Mouse (Mus musculus) neural tube, embryonic 11.5 days (tissue): ENCODE measurements around the gene Gm39566. TPM values are rescaled to one million over a fixed set of nuclear protein-coding genes. Genes with fewer than 3 reads are reported as not detected.
"Not testable (repeated sequence)": the region's sequence is repeated elsewhere in the genome, so short reads cannot be mapped to it uniquely, and the experiment has no call there.

Experiments used
- ATAC-seq: fragments of 200-750 bp; cut with Nextera tagmentation; 2 replicates; pipeline ENCODE4 v1.8.0; 2017; ENCODE audit warnings: moderate number of reproducible peaks, mild to moderate bottlenecking, moderate TSS enrichment, moderate library complexity; ENCODE audit not compliant: insufficient read depth, low FRiP score, low TSS enrichment
- DNase-seq: peaks from one replicate; pipeline ENCODE4 v3.0.0-alpha.2; 2015; ENCODE audit warnings: low spot score
- H3K27ac ChIP-seq: fragments of 300-500 bp; sonication (generic); 2 replicates; pipeline ENCODE4 v1.5.1; 2014; ENCODE audit warnings: low read depth, mild to moderate bottlenecking, low read length
- H3K27me3 ChIP-seq: fragments of 300-500 bp; sonication (generic); 2 replicates; pipeline ENCODE4 v1.6.1; 2014; ENCODE audit warnings: mild to moderate bottlenecking, low read length, mixed read lengths; ENCODE audit not compliant: control insufficient read depth, insufficient read depth
- H3K36me3 ChIP-seq: fragments of 300-500 bp; sonication (generic); 2 replicates; pipeline ENCODE4 v1.6.1; 2014; ENCODE audit warnings: mild to moderate bottlenecking, low read length, moderate library complexity, mixed read lengths; ENCODE audit not compliant: control insufficient read depth, insufficient read depth
- H3K4me1 ChIP-seq: fragments of 300-500 bp; sonication (generic); 2 replicates; pipeline ENCODE4 v1.6.1; 2014; ENCODE audit warnings: low read length, mixed read lengths; ENCODE audit not compliant: control insufficient read depth, insufficient read depth
- H3K4me2 ChIP-seq: fragments of 300-500 bp; sonication (generic); 2 replicates; pipeline ENCODE4 v1.6.1; 2014; ENCODE audit warnings: low read depth, mild to moderate bottlenecking, moderate library complexity
- H3K4me3 ChIP-seq: fragments of 300-500 bp; sonication (generic); 2 replicates; pipeline ENCODE4 v1.5.1; 2014; ENCODE audit warnings: low read depth, low read length
- H3K9ac ChIP-seq: fragments of 300-500 bp; sonication (generic); 2 replicates; pipeline ENCODE4 v1.6.1; 2014; ENCODE audit warnings: mild to moderate bottlenecking, low read length
- H3K9me3 ChIP-seq: fragments of 300-500 bp; sonication (generic); 2 replicates; pipeline ENCODE4 v1.6.1; 2016; ENCODE audit warnings: low read length; ENCODE audit not compliant: control insufficient read depth
- WGBS: fragments of 180-500 bp; shearing (Covaris S2); extraction: QIAGEN DNeasy Blood & Tissue Kit; methylation state at CpG from one replicate; pipeline ENCODE4 v1.1.7; 2014; 5-methylcytosine and 5-hydroxymethylcytosine counted together
- polyA plus RNA-seq: library from polyadenylated mRNA; unstranded; fragments of >200 nt; fragmentation: Nextera tagmentation; extraction: Ambion mirVana; gene quantifications from 2 replicates; pipeline ENCODE4 v1.2.1, GENCODE M21; 2014

Gm39566 gene
- polyA plus RNA-seq, result not detected in 2 replicates

DNA sequence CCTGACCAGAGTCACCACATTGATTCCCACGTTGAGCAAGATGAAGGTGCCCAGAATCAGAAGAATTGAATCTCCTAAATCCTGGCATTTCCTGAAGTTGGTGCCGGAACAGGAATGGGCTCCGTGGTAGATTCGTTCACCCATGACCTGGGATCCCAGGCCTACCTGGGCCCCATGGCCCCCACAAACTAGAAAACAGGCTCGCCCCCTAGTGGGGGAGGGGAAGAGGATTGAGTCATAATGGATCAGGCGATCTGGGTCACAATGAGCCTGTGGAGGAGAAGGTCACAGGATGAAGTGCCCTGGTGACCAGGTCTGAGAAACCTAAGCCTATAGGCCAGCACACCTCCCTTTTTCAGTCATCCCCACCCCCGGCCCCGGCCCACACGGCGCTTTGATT, at the start of gene Gm39566:
Gm39566 (minus strand) TSS at position 144 of the 400 bp plus-strand sequence.
- 64% methylated on average over 10 of the region's 10 CpGs for whole genome bisulfite sequencing

DNA sequence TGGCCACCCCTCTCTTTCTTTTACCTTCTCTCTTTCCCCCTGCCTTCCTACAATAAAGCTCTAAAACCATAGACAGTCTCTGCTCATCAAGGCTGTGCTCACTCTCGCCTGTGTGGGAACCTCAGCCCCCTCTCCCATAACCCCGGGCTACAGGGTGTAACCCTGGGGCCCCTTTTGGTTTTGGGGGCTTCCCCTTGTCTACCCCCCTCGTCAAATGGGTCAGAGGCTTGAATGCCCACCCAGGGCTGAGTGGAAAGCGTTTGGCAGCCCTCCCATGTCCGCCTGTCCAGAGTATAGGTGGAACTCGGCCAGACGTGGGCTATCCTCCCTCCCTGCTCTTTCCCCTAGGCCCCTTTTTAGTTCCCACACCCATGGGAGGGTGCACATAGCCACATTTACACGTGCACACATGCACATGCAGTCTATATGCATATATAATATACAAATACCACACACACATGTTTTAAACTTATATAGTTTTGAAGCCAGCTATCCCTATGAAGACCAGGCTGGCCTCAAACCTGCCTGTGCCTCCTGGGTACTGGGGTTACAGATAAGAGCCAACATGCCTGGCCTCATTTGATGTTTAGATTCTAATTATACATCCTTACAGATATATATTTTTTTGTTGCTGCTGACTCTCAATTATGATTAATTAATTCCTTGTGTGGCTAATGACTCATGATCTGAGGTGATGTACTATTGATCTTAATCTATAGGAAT, 49.2 kb upstream of the Gm39566 start:
- 61% methylated on average over 8 of the region's 8 CpGs for WGBS
- no peak for ATAC-seq
- Histone ChIP-seq H3K4me2 (no peak overlapping the region), H3K9ac (no peak overlapping the region), H3K4me3 (no peak overlapping the region), H3K9me3 (no peaks in the 10 kb centered on the region), H3K36me3 (no peaks in the 10 kb centered on the region), H3K27me3 (peaks cover under 1% of the 10 kb centered on the region), H3K4me1 (no peaks in the 10 kb centered on the region), H3K27ac (no peak overlapping the region)
- DNase-seq, result no peak

More for the DNA sequence above, at the start of gene Gm39566:
- no peak within 1 kb of the TSS for H3K27ac ChIP-seq
- H3K9ac ChIP-seq, result no peak within 1 kb of the TSS; the same call in 1 of the 2 replicates
- peaks cover 6% of the 10 kb centered on the region; the same call in 1 of the 2 replicates for H3K9me3 ChIP-seq
- H3K4me1 ChIP-seq, result no peaks in the 10 kb centered on the region
- no peaks in the 10 kb centered on the region for H3K36me3 ChIP-seq
- no peaks in the 10 kb centered on the region for H3K27me3 ChIP-seq
- no peak within 1 kb of the TSS for H3K4me3 ChIP-seq
- DNase-seq (no peak), ATAC-seq (no peak)
- no peak within 1 kb of the TSS for H3K4me2 ChIP-seq

DNA sequence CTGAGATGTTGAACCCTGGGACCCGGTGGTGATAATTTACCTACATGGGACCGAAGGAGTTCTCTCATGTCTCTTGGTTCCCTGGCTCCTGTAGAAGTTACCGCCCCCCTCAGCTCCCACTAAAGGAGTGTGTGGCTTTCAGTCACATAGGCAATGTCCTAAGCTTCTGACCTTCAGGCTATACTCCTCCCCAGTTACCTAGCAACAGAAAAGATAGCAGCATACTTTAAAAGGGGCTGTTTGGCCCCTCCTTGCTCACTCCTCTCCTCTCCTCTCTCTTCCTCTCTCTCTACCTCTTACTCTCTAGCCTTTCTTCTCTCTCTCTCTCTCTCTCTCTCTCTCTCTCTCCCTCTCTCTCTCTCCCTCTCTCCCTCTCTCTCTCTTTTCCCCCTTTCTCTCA, 48.6 kb upstream of the Gm39566 start:
- not testable (repeated sequence) for H3K4me2 ChIP-seq, H3K4me1 ChIP-seq, H3K9me3 ChIP-seq, DNase-seq, ATAC-seq, H3K27ac ChIP-seq, H3K9ac ChIP-seq, H3K27me3 ChIP-seq, H3K4me3 ChIP-seq, H3K36me3 ChIP-seq
- WGBS, result 78% methylated on average over 3 of the region's 3 CpGs

DNA sequence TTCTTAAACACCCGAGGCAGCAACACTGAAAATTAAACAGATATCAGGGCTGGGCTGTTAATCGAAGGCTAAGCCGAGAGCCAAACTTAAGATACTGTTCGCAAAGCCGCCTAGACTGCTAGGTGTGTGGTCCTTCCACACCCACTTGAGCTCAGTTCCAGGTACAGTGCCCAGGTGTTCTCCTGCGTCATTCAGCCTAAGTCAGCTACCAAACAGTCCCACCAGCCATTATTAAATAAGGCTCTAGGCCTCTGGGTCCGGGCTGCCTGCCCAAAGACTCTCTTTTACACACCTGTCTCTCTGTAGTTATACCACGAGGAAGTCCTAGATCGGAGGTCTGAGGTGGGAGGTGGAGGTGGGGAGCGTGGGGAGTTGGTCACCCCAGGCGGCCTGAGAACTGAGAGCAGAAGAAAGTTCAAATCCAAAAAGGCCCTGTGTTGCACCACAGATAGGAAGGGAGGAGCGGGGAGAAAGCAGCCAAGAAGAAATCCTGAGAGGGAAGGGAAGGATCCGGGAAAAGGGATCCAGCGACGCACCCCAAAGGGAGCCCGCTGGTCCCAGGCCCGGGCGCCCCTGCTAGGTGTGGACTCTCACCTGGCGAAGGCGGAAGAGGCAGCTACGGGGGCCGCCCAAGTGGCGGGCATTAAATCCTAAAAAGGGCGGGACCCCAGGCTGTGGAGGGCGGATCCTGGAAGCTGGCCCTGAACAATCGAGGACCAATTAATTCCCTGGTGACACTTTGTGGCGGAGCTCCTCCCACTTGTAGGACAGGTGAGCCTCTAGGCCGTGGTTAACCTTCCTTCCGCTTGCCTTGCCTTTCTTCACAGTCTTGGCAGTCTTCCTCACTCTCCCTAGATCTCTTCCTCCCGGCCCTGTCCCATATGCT, 43.3 kb upstream of the Gm39566 start, which contains the start of gene Tnk1:
Tnk1 (minus strand) TSS at position 618 of the 886 bp plus-strand sequence.
- no peak within 1 kb of the TSS for H3K4me2 ChIP-seq
- peaks cover 13% of the 10 kb centered on the region for H3K27me3 ChIP-seq
- no peaks in the 10 kb centered on the region for H3K4me1 ChIP-seq
- no peak for ATAC-seq
- DNase-seq, result no peak
- H3K36me3 ChIP-seq, result no peaks in the 10 kb centered on the region
- no peak within 1 kb of the TSS for H3K27ac ChIP-seq
- H3K9me3 ChIP-seq, result no peaks in the 10 kb centered on the region
- no peak within 1 kb of the TSS for H3K4me3 ChIP-seq
- H3K9ac ChIP-seq, result no peak within 1 kb of the TSS
- WGBS, result 20% methylated on average over 30 of the region's 30 CpGs

DNA sequence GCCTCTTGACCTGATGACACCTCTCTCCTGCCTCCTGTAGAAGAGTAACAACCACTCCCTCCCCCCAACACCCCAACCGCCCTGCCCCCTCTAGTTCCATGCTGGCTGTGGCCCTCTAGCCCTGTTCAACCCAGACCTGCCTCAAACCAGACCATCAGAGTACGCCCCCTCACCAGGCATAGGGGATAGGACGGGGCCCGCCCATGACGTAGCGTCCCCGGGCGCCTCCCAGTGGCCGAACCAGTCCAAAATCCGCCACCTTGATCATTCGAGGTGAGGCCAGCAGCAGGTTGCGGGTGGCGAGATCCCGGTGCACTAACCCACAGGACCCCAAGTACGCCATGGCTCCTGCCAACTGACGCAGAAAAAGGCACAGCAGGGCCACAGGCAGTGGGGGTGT, 40.2 kb upstream of the Gm39566 start:
- Histone ChIP-seq H3K36me3 (peaks cover 3% of the 10 kb centered on the region), H3K4me2 (no peak overlapping the region), H3K4me1 (no peaks in the 10 kb centered on the region), H3K4me3 (no peak overlapping the region), H3K27me3 (peaks cover 13% of the 10 kb centered on the region), H3K9me3 (no peaks in the 10 kb centered on the region), H3K9ac (no peak overlapping the region), H3K27ac (no peak overlapping the region)
- 0 out of 2 replicates have a peak, but pooled peaks have one; percentile 63 for ATAC-seq
- peak; percentile 69 for DNase-seq
- 30% methylated on average over 16 of the region's 16 CpGs for WGBS

DNA sequence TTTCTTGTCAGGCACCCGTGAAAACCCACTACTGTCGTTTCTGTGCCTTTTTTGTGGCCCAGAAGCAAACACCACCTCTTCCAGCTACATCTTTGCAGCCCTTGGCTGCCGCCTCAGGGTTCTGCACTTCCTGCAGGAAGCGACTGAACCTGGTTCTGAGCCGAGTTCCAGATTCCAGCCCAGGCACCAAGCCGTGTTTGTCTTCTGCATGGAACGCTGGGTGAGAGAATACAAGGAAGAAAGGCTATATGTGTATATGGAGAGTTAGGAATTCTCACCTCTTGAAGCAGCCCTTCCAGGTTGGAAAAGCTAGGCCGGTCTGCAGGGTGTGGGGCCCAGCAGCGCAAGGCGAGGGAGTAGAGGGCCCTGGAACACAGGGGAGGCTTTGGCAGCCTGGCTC, 39.6 kb upstream of the Gm39566 start:
- no peak overlapping the region for H3K27ac ChIP-seq
- DNase-seq, result no peak
- WGBS, result 89% methylated on average over 10 of the region's 10 CpGs

DNA sequence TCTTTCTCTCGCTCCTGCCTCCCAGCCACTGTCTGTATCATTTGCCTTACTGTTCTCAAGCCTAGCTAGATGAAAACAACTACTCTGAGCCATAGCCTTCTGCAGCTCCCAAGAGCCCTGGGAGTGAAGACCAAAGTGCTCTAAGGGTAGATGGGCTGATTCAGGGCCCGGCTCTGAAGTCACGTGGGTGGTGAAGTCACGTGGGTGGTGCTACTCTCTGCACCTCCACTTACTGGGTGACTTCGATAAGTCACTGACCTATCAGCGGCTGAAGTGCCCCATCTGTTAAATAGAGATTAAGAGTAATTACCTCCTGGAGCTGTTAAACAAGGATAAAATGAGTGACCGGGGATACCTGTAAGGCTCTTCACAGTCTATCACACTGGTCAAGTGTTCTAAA, 38.9 kb upstream of the Gm39566 start:
- H3K27me3 ChIP-seq, result peaks cover 10% of the 10 kb centered on the region
- 0 out of 2 replicates have a peak overlapping the region, but pooled peaks have one; percentile 17 for H3K27ac ChIP-seq
- H3K9ac ChIP-seq, result no peak overlapping the region
- WGBS, result 80% methylated on average over 7 of the region's 7 CpGs
- no peak overlapping the region for H3K4me2 ChIP-seq
- peaks cover 7% of the 10 kb centered on the region for H3K36me3 ChIP-seq
- DNase-seq (no peak), ATAC-seq (no peak)
- H3K9me3 ChIP-seq, result no peaks in the 10 kb centered on the region
- no peak overlapping the region for H3K4me3 ChIP-seq
- no peaks in the 10 kb centered on the region for H3K4me1 ChIP-seq

More for the DNA sequence above, 39.6 kb upstream of the Gm39566 start:
- Histone ChIP-seq H3K4me3 (no peak overlapping the region), H3K9me3 (no peaks in the 10 kb centered on the region), H3K27me3 (peaks cover 13% of the 10 kb centered on the region), H3K9ac (no peak overlapping the region), H3K36me3 (peaks cover 6% of the 10 kb centered on the region), H3K4me1 (no peaks in the 10 kb centered on the region), H3K4me2 (no peak overlapping the region)
- ATAC-seq, result no peak

DNA sequence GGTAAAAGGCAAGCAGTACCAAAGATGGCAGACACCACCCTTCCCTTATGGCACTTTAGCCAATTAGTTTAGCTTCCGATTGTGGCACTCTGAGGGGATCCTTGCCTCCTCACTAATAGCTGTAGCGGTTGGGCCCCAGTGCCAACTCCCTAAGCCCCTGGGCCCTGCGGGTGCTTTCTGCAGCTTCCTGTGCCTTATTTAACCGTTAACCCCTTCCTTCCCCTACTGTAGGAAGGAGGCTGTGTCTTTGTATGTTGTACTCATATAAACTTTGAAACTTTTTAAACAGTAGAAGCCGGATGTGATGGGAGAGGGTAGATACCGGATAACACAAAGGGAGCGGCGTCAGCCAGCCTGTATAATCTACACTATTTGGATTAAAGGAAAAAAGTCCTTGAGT, 35.7 kb upstream of the Gm39566 start:
- peaks cover 13% of the 10 kb centered on the region for H3K4me1 ChIP-seq
- no peak overlapping the region for H3K4me2 ChIP-seq
- H3K9me3 ChIP-seq, result no peaks in the 10 kb centered on the region
- DNase-seq (no peak), ATAC-seq (no peak)
- no peak overlapping the region for H3K9ac ChIP-seq
- peaks cover 7% of the 10 kb centered on the region for H3K36me3 ChIP-seq
- WGBS, result 85% methylated on average over 8 of the region's 8 CpGs
- no peak overlapping the region for H3K27ac ChIP-seq
- H3K4me3 ChIP-seq, result no peak overlapping the region
- no peaks in the 10 kb centered on the region for H3K27me3 ChIP-seq
